Mouse (Mus musculus): ENCODE measurements around the gene Tinagl1. TPM values are rescaled to one million over a fixed set of nuclear protein-coding genes. Genes with fewer than 3 reads are reported as not detected.

The Tinagl1 gene
- polyA plus RNA-seq, 1 experiment from 2014 or later: 506 TPM

- no peak for TF ChIP-seq CTCF (IDR thresholded peaks at IDR 0.05)
- POLR2A ChIA-PET: interaction anchor here (0.6 kb wide), 1 partner anchor 602 kb away, joined by 4 read pairs; no protein-coding TSS in a partner anchor
- in situ Hi-C loops (cut with MboI; ENCODE audit: low pct_unique_long_range_greater_than_20kb): no loop called here
- ATAC-seq: peak; percentile 48
- CTCF ChIA-PET: interaction anchor here (4.1 kb wide), 1 partner anchor 11 kb away, joined by 18 read pairs; no protein-coding TSS in a partner anchor
- H3K27me3 ChIP-seq: no peaks in the 10 kb centered on the region
- DNase-seq (ENCODE audit: low read depth, low spot score): peak; percentile 79
Measured at GRCm38 (mm10) chr4:130177536-130177935, 2.6 kb upstream of the Tinagl1 start.

GRCm38 (mm10) chr4:130177087-130177486, 2.2 kb upstream of the Tinagl1 start:
- ATAC-seq: peak; percentile 1
- in situ Hi-C loops (cut with MboI; ENCODE audit: low pct_unique_long_range_greater_than_20kb): no loop called here
- H3K27me3 ChIP-seq: no peaks in the 10 kb centered on the region
- ChIA-PET CTCF (interaction anchor here (4.1 kb wide), 1 partner anchor 11 kb away, joined by 18 read pairs; no protein-coding TSS in a partner anchor), POLR2A (interaction anchor here (0.6 kb wide), 1 partner anchor 603 kb away, joined by 4 read pairs; no protein-coding TSS in a partner anchor)
- TF ChIP-seq CTCF (IDR thresholded peaks at IDR 0.05): no peak
- DNase-seq (ENCODE audit: low read depth, low spot score): no peak

- DNase-seq (ENCODE audit: low read depth, low spot score): no peak
Measured at GRCm38 (mm10) chr4:130176156-130176720, 1.3 kb upstream of the Tinagl1 start.

DNA sequence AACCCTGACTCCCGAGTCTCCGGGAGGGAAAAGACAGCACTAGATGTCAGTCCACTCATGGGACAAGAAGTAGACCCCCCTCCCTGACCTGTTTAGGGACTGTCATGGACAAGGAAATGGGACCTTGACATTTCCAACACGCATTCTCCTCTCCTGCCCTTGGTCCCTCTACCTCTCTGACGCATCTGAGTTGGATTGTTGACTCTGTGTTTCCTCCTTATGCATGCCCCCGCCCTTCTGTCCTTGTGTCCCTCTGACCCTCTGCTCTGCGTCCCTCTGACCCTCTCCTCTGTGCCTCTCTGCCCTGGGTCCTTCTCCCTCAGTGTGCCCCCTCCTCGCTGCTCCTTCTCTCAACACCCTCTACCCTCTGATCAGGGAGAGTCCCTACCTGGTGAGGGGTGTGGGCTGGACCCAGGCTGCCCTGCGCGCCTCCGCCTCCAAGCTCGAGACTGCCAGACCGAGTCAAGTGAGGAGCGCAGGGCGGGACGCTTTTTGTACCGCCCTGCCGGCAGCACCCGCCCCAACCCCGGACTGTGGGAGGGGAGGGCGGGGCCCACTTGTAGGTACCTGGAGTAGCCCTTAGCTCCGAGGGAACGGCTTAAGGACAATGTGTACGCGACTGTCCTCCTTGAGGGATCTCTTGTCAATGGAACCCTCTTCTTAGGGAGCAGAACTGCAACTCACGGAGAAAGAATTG, 439 bp downstream of the Tinagl1 start:
- no peak for TF ChIP-seq CTCF (IDR thresholded peaks at IDR 0.05)
- ChIA-PET CTCF (no interaction called here), POLR2A (interaction anchor here (1.0 kb wide), 1 partner anchor 13 kb away, joined by 3 read pairs; no protein-coding TSS in a partner anchor)
- ATAC-seq (peak; percentile 46), DNase-seq (ENCODE audit: low read depth, low spot score) (no peak)
- no peaks in the 10 kb centered on the region for H3K27me3 ChIP-seq
- in situ Hi-C loops (cut with MboI; ENCODE audit: low pct_unique_long_range_greater_than_20kb): no loop called here

More at GRCm38 (mm10) chr4:130176156-130176720, 1.3 kb upstream of the Tinagl1 start:
- no peak for TF ChIP-seq CTCF (IDR thresholded peaks at IDR 0.05)
- in situ Hi-C loops (cut with MboI; ENCODE audit: low pct_unique_long_range_greater_than_20kb): no loop called here
- no peak for ATAC-seq
- H3K27me3 ChIP-seq: no peaks in the 10 kb centered on the region
- POLR2A ChIA-PET: no interaction called here
- CTCF ChIA-PET: interaction anchor here (1.7 kb wide), 1 partner anchor 42 kb away, joined by 4 read pairs; no protein-coding TSS in a partner anchor

DNA sequence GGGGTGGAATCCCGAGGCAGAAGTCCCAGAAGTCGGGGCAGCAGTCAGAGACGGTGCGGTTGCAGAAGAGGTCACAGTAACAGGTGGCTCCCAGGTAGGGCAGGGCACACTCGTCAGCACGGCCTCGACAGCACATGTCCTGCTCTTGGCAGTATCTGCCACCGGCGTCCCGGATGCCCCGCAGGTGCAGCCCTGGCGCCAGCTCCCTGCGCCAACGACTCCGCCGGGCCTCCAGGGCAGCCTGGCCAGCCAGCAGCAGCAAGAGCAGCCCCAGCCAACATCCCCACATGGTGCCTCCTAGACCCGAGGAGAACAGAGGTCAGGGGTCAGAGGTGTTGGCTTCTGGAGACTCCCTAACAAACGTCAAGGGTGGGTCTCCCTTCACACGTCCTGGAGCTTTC, 1.0 kb downstream of the Tinagl1 start:
- ChIA-PET POLR2A (interaction anchor here (1.0 kb wide), 1 partner anchor 12 kb away, joined by 3 read pairs; no protein-coding TSS in a partner anchor), CTCF (no interaction called here)
- no peak for TF ChIP-seq CTCF (IDR thresholded peaks at IDR 0.05)
- in situ Hi-C loops (cut with MboI; ENCODE audit: low pct_unique_long_range_greater_than_20kb): no loop called here
- H3K27me3 ChIP-seq: no peaks in the 10 kb centered on the region
- ATAC-seq (no peak), DNase-seq (ENCODE audit: low read depth, low spot score) (no peak)

- no peaks in the 10 kb centered on the region for H3K27me3 ChIP-seq
- no peak for ATAC-seq
- no peak for DNase-seq (ENCODE audit: low read depth, low spot score)
- ChIA-PET CTCF (interaction anchor here (1.7 kb wide), 1 partner anchor 16 kb away, joined by 6 read pairs; no protein-coding TSS in a partner anchor), POLR2A (interaction anchor here (0.6 to 1.0 kb wide), 2 partner anchors 12 to 388 kb away, joined by 3 to 5 read pairs; no protein-coding TSS in a partner anchor)
- in situ Hi-C loops (cut with MboI; ENCODE audit: low pct_unique_long_range_greater_than_20kb): no loop called here
- no peak for TF ChIP-seq CTCF (IDR thresholded peaks at IDR 0.05)
Measured at GRCm38 (mm10) chr4:130173060-130173822, 1.7 kb downstream of the Tinagl1 start.

DNA sequence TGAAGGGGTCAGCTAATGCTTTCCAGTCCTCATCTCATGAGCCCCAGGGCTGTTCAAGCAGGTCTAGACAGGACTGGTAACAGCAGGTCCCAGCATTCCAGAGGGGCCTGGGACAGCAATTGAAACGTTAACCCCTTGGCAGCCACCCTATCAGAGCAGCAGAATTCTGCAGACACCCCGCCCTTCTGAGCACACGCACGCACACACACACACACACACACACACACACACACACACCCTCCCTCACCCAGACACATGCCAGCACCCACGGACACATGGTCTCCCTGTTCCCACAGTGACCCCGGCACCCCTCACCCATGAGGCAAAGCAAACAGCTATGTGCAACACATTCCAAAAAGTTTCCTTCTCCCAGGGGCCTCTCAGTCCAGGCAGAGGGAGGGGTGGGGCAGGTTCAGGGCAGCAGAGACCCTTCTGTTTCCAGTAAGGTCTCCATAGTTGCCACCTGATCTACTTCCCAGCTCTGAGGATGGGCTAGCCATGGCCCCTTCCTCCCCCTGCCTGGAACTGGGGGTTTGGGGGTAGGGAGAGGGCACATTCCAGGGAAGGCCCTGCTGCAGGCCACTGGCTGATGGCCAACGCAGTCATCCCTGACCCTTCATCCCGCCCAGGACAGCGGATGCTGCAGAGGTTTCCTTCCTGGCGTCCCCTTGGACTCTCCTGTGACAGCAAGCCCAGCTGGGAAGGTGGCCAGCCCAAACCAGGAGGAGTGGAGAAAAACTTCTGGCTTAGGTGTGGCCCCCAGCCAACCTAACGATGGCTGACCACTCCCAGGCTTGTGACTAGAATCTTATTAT, 2.8 kb downstream of the Tinagl1 start:
- no peak for TF ChIP-seq CTCF (IDR thresholded peaks at IDR 0.05)
- no peaks in the 10 kb centered on the region for H3K27me3 ChIP-seq
- no peak for ATAC-seq
- CTCF ChIA-PET: interaction anchor here (1.5 to 1.7 kb wide), 2 partner anchors 17 kb away, joined by 3 to 6 read pairs; no protein-coding TSS in a partner anchor
- POLR2A ChIA-PET: no interaction called here
- in situ Hi-C loops (cut with MboI; ENCODE audit: low pct_unique_long_range_greater_than_20kb): no loop called here
- DNase-seq (ENCODE audit: low read depth, low spot score): peak; percentile 76

DNA sequence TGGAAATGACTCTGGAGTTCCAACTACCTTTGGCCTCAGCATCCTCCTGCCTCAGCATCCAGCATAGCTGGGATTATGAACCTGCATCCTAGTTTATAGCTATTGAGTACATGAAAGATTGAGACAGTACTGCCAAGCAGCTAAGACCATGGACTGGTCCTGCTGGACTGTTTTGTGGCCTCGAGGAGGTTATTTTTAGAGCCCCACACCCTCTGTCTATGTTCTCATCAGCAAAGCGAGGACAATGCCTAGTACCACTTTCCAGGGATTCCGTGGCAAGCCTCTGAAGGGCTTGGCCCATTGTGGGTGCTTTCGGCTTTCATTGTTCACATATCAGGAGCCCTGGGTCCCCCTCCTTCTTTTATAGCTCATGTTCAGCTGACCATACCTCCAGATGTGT, 4.6 kb downstream of the Tinagl1 start:
- TF ChIP-seq CTCF (IDR thresholded peaks at IDR 0.05): no peak
- no peaks in the 10 kb centered on the region for H3K27me3 ChIP-seq
- ATAC-seq (no peak), DNase-seq (ENCODE audit: low read depth, low spot score) (no peak)
- in situ Hi-C loops (cut with MboI; ENCODE audit: low pct_unique_long_range_greater_than_20kb): no loop called here
- ChIA-PET CTCF (interaction anchor here (1.4 to 1.5 kb wide), 2 partner anchors 8 to 19 kb away, joined by 3 to 4 read pairs; no protein-coding TSS in a partner anchor), POLR2A (interaction anchor here (1.3 kb wide), 1 partner anchor 8 kb away, joined by 4 read pairs; no protein-coding TSS in a partner anchor)

- CTCF ChIA-PET: no interaction called here
Measured at GRCm38 (mm10) chr4:130169411-130169971, 5.4 kb downstream of the Tinagl1 start.

More at GRCm38 (mm10) chr4:130169411-130169971, 5.4 kb downstream of the Tinagl1 start:
- in situ Hi-C loops (cut with MboI; ENCODE audit: low pct_unique_long_range_greater_than_20kb): no loop called here
- no peak for DNase-seq (ENCODE audit: low read depth, low spot score)
- H3K27me3 ChIP-seq: no peaks in the 10 kb centered on the region
- POLR2A ChIA-PET: interaction anchor here (1.3 kb wide), 1 partner anchor 9 kb away, joined by 4 read pairs; no protein-coding TSS in a partner anchor
- ATAC-seq: no peak
- TF ChIP-seq CTCF (IDR thresholded peaks at IDR 0.05): no peak
